In genomic region chr4:118436820-118437603, GRCm38 (mm10) we compare ENCODE assay signal across 8 mouse cellular contexts. TPM values are rescaled to one million over a fixed set of nuclear protein-coding genes. Genes with fewer than 3 reads are reported as not detected.
DNase-seq lines count a peak whose midpoint lies in the region; TF ChIP-seq lines count a peak whose summit lies in the region.

Cdc20 (minus strand) TSS chr4:118437352.

- no peak for TF ChIP-seq CTCF in gastrocnemius, adult 2 months (IDR thresholded peaks at IDR 0.05)

- peak within 1 kb of the TSS; percentile 73 for H3K4me3 ChIP-seq in gastrocnemius, adult 2 months
- peak within 1 kb of the TSS; percentile 97 for H3K4me3 ChIP-seq in megakaryocyte, embryonic 14.5 days (replicated peaks)

- peaks cover 46% of the 10 kb centered on the region for H3K36me3 ChIP-seq in megakaryocyte, embryonic 14.5 days (replicated peaks; ENCODE audit: low read length)

- DNase-seq in WW6 (ENCODE audit: low read depth, low spot score): peak; percentile 96
- DNase-seq in cerebellum, postnatal 4 days (ENCODE audit: low spot score in 2 of 2): peak; percentile 72 to 88
- DNase-seq in gastrocnemius, adult 2 months: peak; percentile 88
- peak; percentile 93 for DNase-seq in hindlimb bud, embryonic 11.5 days (ENCODE audit: extremely low spot score, low read depth, low spot score)
- peak; percentile 72 to 92 for DNase-seq in left cerebral cortex, adult 8-10 months (ENCODE audit: low spot score in 2 of 2)
- peak; percentile 96 to 98 for DNase-seq in right cerebral cortex, postnatal 10 days (ENCODE audit: low spot score in 2 of 2)
- DNase-seq in urinary bladder, postnatal 25 days (ENCODE audit: low spot score): peak; percentile 77

- intact Hi-C loops in gastrocnemius, adult 2 months (cut with DNase I): no loop called here

- H3K9me3 ChIP-seq in megakaryocyte, embryonic 14.5 days: no peaks in the 10 kb centered on the region

- H3K27me3 ChIP-seq in megakaryocyte, embryonic 14.5 days (replicated peaks): no peaks in the 10 kb centered on the region

- H3K27ac ChIP-seq in gastrocnemius, adult 2 months: peak within 1 kb of the TSS; percentile 73

- H3K4me1 ChIP-seq in megakaryocyte, embryonic 14.5 days: peaks cover 80% of the 10 kb centered on the region

RNA-seq across cellular contexts. Expression of gene Cdc20, which starts in this region (rescaled TPM):
- under 1 TPM; 0.20 to 0.23 TPM for total RNA-seq in gastrocnemius, adult 2 months (2021)
- total RNA-seq in left cerebral cortex, adult 8-10 months (2022): 1 to 10 TPM in 3 of 4 experiments, under 1 TPM in 1; 0.82 to 2.2 (median 1.1) TPM
- polyA plus RNA-seq in megakaryocyte, embryonic 14.5 days (2012; ENCODE audit: insufficient read depth, low replicate concordance): 89.0 and 104 TPM in 2 replicates

Comparison
In these comparisons a context has a peak if more than half of its experiments do, and no peak if none do; other contexts are left out.
1. Peak in every context shown above with its lines: DNase-seq, H3K4me3 ChIP-seq and H3K27ac ChIP-seq.
2. Peak in DNase-seq, H3K4me3 ChIP-seq and H3K27ac ChIP-seq in gastrocnemius, adult 2 months; RNA of the gene not detected or under 1 TPM.